Mouse (Mus musculus): ENCODE measurements at regions not wholly inside any gene's neighbourhood (a gene's known extent, or its start where the extent isn't known, plus 50 kb on each side); places are given as distances from the start of the nearest gene placed in this dataset.

- Histone ChIP-seq H3K4me1 (ENCODE audit: control insufficient read depth in 2 of 2, insufficient read depth in 2 of 2, low read length in 2 of 2, poor library complexity in 1 of 2) (no peaks in the 10 kb centered on the region), H3K9ac (ENCODE audit: insufficient read depth, low read depth, low read length, poor library complexity, severe bottlenecking) (no peak overlapping the region), H3K36me3 (ENCODE audit: control insufficient read depth, insufficient read depth, low read length, poor library complexity, severe bottlenecking) (no peaks in the 10 kb centered on the region), H3K27ac (ENCODE audit: insufficient read depth, low read depth, low read length, poor library complexity, severe bottlenecking) (no peak overlapping the region), H3K9me3 (ENCODE audit: control insufficient read depth, insufficient read depth, low read depth, low read length) (no peaks in the 10 kb centered on the region), H3K4me3 (ENCODE audit: insufficient read depth in 1 of 2, low read depth in 1 of 2, low read length in 2 of 2, poor library complexity in 1 of 2, severe bottlenecking in 1 of 2) (no peak overlapping the region)
- in situ Hi-C loops (cut with MboI; ENCODE audit: low sequenced_read_pairs in 2 of 2, unreplicated experiment in 2 of 2): no loop called here
- TF ChIP-seq CHD2 (IDR thresholded peaks at IDR 0.05; ENCODE audit: low read depth, low read length) (no peak), ZC3H11A (IDR thresholded peaks at IDR 0.05; ENCODE audit: borderline replicate concordance, low read depth, low read length) (no peak)
- DNase-seq (ENCODE audit: low read depth, low spot score): no peak
Measured at GRCm38 (mm10) chr10:97905793-97906192, 179.2 kb upstream of the C030005K15Rik start.

DNA sequence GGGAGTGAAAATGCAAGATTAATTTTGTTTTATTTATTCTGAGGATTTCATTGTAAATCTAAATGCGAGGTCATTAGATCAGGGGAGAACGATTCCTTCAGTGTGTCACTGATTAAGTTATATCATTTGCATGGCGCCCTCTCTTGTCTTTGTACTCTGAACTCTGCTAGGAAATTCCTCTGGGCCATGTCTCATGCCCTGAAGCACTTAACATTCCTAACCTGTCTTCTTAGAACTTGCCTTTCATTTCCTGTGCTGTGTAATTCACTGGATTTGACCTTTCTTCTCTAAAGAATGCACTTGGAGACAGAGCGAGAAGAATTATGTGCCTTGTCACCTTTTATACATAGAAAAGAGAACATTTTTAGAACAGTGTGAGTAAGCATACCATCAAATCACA is 199.0 kb upstream of the C030005K15Rik start:
- H3K4me3 ChIP-seq (ENCODE audit: insufficient read depth in 1 of 2, low read depth in 1 of 2, low read length in 2 of 2, poor library complexity in 1 of 2, severe bottlenecking in 1 of 2): no peak overlapping the region
- H3K36me3 ChIP-seq (ENCODE audit: control insufficient read depth, insufficient read depth, low read length, poor library complexity, severe bottlenecking): no peaks in the 10 kb centered on the region
- in situ Hi-C loops (cut with MboI; ENCODE audit: low sequenced_read_pairs in 2 of 2, unreplicated experiment in 2 of 2): no loop called here
- no peak overlapping the region for H3K27ac ChIP-seq (ENCODE audit: insufficient read depth, low read depth, low read length, poor library complexity, severe bottlenecking)
- no peaks in the 10 kb centered on the region for H3K4me1 ChIP-seq (ENCODE audit: control insufficient read depth in 2 of 2, insufficient read depth in 2 of 2, low read length in 2 of 2, poor library complexity in 1 of 2)
- no peaks in the 10 kb centered on the region for H3K9me3 ChIP-seq (ENCODE audit: control insufficient read depth, insufficient read depth, low read depth, low read length)
- peak; percentile 17 for DNase-seq (ENCODE audit: low read depth, low spot score)
- TF ChIP-seq ZNF384 (IDR thresholded peaks at IDR 0.05; ENCODE audit: low read depth, low read length) (no peak), MAFK (IDR thresholded peaks at IDR 0.05; ENCODE audit: insufficient read depth, low read depth, low read length) (no peak), HCFC1 (IDR thresholded peaks at IDR 0.05; ENCODE audit: borderline replicate concordance, insufficient read depth, low read length) (no peak), CHD2 (IDR thresholded peaks at IDR 0.05; ENCODE audit: low read depth, low read length) (no peak), ZC3H11A (IDR thresholded peaks at IDR 0.05; ENCODE audit: borderline replicate concordance, low read depth, low read length) (no peak)
- no peak overlapping the region for H3K9ac ChIP-seq (ENCODE audit: insufficient read depth, low read depth, low read length, poor library complexity, severe bottlenecking)

DNA sequence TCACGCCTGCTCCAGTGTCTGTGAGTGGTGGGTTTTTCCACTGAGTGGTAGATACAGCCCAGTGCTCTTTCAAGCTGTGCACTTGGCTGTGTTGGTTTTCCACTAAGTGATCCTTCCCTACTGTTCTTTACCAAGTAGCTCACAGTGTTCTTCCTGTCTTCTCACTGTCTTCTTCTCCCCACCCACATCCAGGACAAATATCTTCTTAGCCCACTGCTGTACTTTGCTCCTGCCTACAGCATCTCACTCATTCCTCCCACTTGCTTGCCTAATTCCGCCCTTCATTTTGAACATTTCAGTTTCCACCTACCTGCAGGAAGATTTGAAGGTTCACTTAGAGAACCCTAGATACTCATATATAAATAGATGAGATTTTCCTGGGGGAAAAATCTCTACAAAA is 213.8 kb upstream of the C030005K15Rik start:
- Histone ChIP-seq H3K9me3 (ENCODE audit: control insufficient read depth, insufficient read depth, low read depth, low read length) (no peaks in the 10 kb centered on the region), H3K27ac (ENCODE audit: insufficient read depth, low read depth, low read length, poor library complexity, severe bottlenecking) (no peak overlapping the region), H3K9ac (ENCODE audit: insufficient read depth, low read depth, low read length, poor library complexity, severe bottlenecking) (no peak overlapping the region), H3K4me1 (ENCODE audit: control insufficient read depth in 2 of 2, insufficient read depth in 2 of 2, low read length in 2 of 2, poor library complexity in 1 of 2) (no peaks in the 10 kb centered on the region), H3K36me3 (ENCODE audit: control insufficient read depth, insufficient read depth, low read length, poor library complexity, severe bottlenecking) (no peaks in the 10 kb centered on the region), H3K4me3 (ENCODE audit: insufficient read depth in 1 of 2, low read depth in 1 of 2, low read length in 2 of 2, poor library complexity in 1 of 2, severe bottlenecking in 1 of 2) (no peak overlapping the region)
- no peak for DNase-seq (ENCODE audit: low read depth, low spot score)
- in situ Hi-C loops (cut with MboI; ENCODE audit: low sequenced_read_pairs in 2 of 2, unreplicated experiment in 2 of 2): no loop called here
- TF ChIP-seq CHD2 (IDR thresholded peaks at IDR 0.05; ENCODE audit: low read depth, low read length) (no peak), ZC3H11A (IDR thresholded peaks at IDR 0.05; ENCODE audit: borderline replicate concordance, low read depth, low read length) (no peak), ZNF384 (IDR thresholded peaks at IDR 0.05; ENCODE audit: low read depth, low read length) (no peak), HCFC1 (IDR thresholded peaks at IDR 0.05; ENCODE audit: borderline replicate concordance, insufficient read depth, low read length) (no peak), MAFK (IDR thresholded peaks at IDR 0.05; ENCODE audit: insufficient read depth, low read depth, low read length) (no peak)

GRCm38 (mm10) chr10:97965881-97966280 is 239.3 kb upstream of the C030005K15Rik start:
- no peaks in the 10 kb centered on the region for H3K9me3 ChIP-seq (ENCODE audit: control insufficient read depth, insufficient read depth, low read depth, low read length)
- no peak for DNase-seq (ENCODE audit: low read depth, low spot score)
- no peaks in the 10 kb centered on the region for H3K4me1 ChIP-seq (ENCODE audit: control insufficient read depth in 2 of 2, insufficient read depth in 2 of 2, low read length in 2 of 2, poor library complexity in 1 of 2)
- no peak overlapping the region for H3K9ac ChIP-seq (ENCODE audit: insufficient read depth, low read depth, low read length, poor library complexity, severe bottlenecking)
- H3K27ac ChIP-seq (ENCODE audit: insufficient read depth, low read depth, low read length, poor library complexity, severe bottlenecking): no peak overlapping the region
- in situ Hi-C loops (cut with MboI; ENCODE audit: low sequenced_read_pairs in 2 of 2, unreplicated experiment in 2 of 2): no loop called here
- no peaks in the 10 kb centered on the region for H3K36me3 ChIP-seq (ENCODE audit: control insufficient read depth, insufficient read depth, low read length, poor library complexity, severe bottlenecking)
- H3K4me3 ChIP-seq (ENCODE audit: insufficient read depth in 1 of 2, low read depth in 1 of 2, low read length in 2 of 2, poor library complexity in 1 of 2, severe bottlenecking in 1 of 2): no peak overlapping the region
- TF ChIP-seq ZC3H11A (IDR thresholded peaks at IDR 0.05; ENCODE audit: borderline replicate concordance, low read depth, low read length) (no peak), ZNF384 (IDR thresholded peaks at IDR 0.05; ENCODE audit: low read depth, low read length) (no peak), HCFC1 (IDR thresholded peaks at IDR 0.05; ENCODE audit: borderline replicate concordance, insufficient read depth, low read length) (no peak), CHD2 (IDR thresholded peaks at IDR 0.05; ENCODE audit: low read depth, low read length) (no peak), MAFK (IDR thresholded peaks at IDR 0.05; ENCODE audit: insufficient read depth, low read depth, low read length) (no peak)

- H3K4me3 ChIP-seq (ENCODE audit: insufficient read depth in 1 of 2, low read depth in 1 of 2, low read length in 2 of 2, poor library complexity in 1 of 2, severe bottlenecking in 1 of 2): no peak overlapping the region
- in situ Hi-C loops (cut with MboI; ENCODE audit: low sequenced_read_pairs in 2 of 2, unreplicated experiment in 2 of 2): no loop called here
- no peak for DNase-seq (ENCODE audit: low read depth, low spot score)
- H3K4me1 ChIP-seq (ENCODE audit: control insufficient read depth in 2 of 2, insufficient read depth in 2 of 2, low read length in 2 of 2, poor library complexity in 1 of 2): no peaks in the 10 kb centered on the region
- no peak overlapping the region for H3K9ac ChIP-seq (ENCODE audit: insufficient read depth, low read depth, low read length, poor library complexity, severe bottlenecking)
- H3K9me3 ChIP-seq (ENCODE audit: control insufficient read depth, insufficient read depth, low read depth, low read length): no peaks in the 10 kb centered on the region
- H3K27ac ChIP-seq (ENCODE audit: insufficient read depth, low read depth, low read length, poor library complexity, severe bottlenecking): no peak overlapping the region
- TF ChIP-seq CHD2 (IDR thresholded peaks at IDR 0.05; ENCODE audit: low read depth, low read length) (no peak), MAFK (IDR thresholded peaks at IDR 0.05; ENCODE audit: insufficient read depth, low read depth, low read length) (no peak)
- H3K36me3 ChIP-seq (ENCODE audit: control insufficient read depth, insufficient read depth, low read length, poor library complexity, severe bottlenecking): no peaks in the 10 kb centered on the region
Measured at GRCm38 (mm10) chr10:97966931-97967330, 240.4 kb upstream of the C030005K15Rik start.
